Mouse (Mus musculus): ENCODE measurements at regions not wholly inside any gene's neighbourhood (a gene's known extent, or its start where the extent isn't known, plus 50 kb on each side); places are given as distances from the start of the nearest gene placed in this dataset.
A peak's percentile ranks its signal among the peaks of the same experiment; 100 is the strongest.
"Not testable (repeated sequence)": the region's sequence is repeated elsewhere in the genome, so short reads cannot be mapped to it uniquely, and the experiment has no call there.

GRCm38 (mm10) chr12:23026976-23027375 is 753.1 kb downstream of the Gm10330 start:
- not testable (repeated sequence) for DNase-seq (ENCODE audit: inconsistent ontology term)

GRCm38 (mm10) chr12:23023556-23023955 is 756.5 kb downstream of the Gm10330 start:
- DNase-seq (ENCODE audit: inconsistent ontology term): not testable (repeated sequence)

GRCm38 (mm10) chr12:23010199-23010598 is 769.9 kb downstream of the Gm10330 start:
- peak; percentile 38 for DNase-seq (ENCODE audit: inconsistent ontology term)

DNA sequence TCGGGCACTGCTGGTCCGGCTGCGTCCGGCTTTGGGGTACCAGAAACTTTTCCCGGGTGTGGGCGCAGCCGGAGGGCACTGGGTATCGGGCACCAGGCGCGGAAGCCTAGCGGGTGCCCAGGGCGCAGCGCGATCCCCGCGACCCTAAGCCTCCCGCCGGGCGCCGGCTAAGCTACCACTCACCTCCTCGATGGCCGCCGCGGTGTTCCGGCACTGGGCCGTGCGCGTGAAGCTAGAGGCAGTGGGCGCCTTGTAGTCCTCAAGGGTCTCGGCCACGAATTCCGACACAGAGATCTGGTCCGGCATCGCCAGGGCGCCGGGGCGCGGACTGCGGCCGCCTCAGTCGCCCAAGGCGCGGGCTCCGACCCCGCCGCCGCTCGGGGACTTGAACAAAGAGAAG is 770.4 kb downstream of the Gm10330 start:
- peak; percentile 0 for DNase-seq (ENCODE audit: inconsistent ontology term)

Data from Muller cell, postnatal 12 days (primary cell).